Mouse (Mus musculus) forebrain, embryonic 11.5 days (tissue): ENCODE measurements at regions not wholly inside any gene's neighbourhood (a gene's known extent, or its start where the extent isn't known, plus 50 kb on each side); places are given as distances from the start of the nearest gene placed in this dataset.

Experiments
- ATAC-seq: fragments of 200-750 bp; cut with Nextera tagmentation; replicated peaks from 2 replicates; pipeline ENCODE4 v1.8.0; 2017; ENCODE audit warnings: moderate TSS enrichment; ENCODE audit not compliant: low FRiP score
- DNase-seq: peaks from one replicate; pipeline ENCODE4 v3.0.0-alpha.2; 2017; ENCODE audit warnings: low spot score
- H3K27ac ChIP-seq: fragments of 300-500 bp; sonication (generic); 2 replicates; pipeline ENCODE4 v1.5.1; 2014; ENCODE audit warnings: low read depth, low read length
- H3K27me3 ChIP-seq: fragments of 300-500 bp; sonication (generic); 2 replicates; pipeline ENCODE4 v1.6.1; 2014; ENCODE audit warnings: mild to moderate bottlenecking, low read length, mixed read lengths; ENCODE audit not compliant: control insufficient read depth, insufficient read depth
- H3K36me3 ChIP-seq: fragments of 300-500 bp; sonication (generic); 2 replicates; pipeline ENCODE4 v1.6.1; 2014; ENCODE audit warnings: mild to moderate bottlenecking, low read length, moderate library complexity, mixed read lengths; ENCODE audit not compliant: control insufficient read depth, insufficient read depth
- H3K4me1 ChIP-seq: fragments of 300-500 bp; sonication (generic); replicated peaks from 2 replicates; pipeline ENCODE4 v1.6.1; 2014; ENCODE audit warnings: low read length, mixed read lengths; ENCODE audit not compliant: control insufficient read depth, insufficient read depth
- H3K4me2 ChIP-seq: fragments of 300-500 bp; sonication (generic); 2 replicates; pipeline ENCODE4 v1.6.1; 2014; ENCODE audit warnings: low read depth, mild to moderate bottlenecking, low read length, moderate library complexity, mixed read lengths; ENCODE audit not compliant: severe bottlenecking
- H3K4me3 ChIP-seq: fragments of 300-500 bp; sonication (generic); 2 replicates; pipeline ENCODE4 v1.5.1; 2014; ENCODE audit warnings: low read depth, low read length
- H3K9ac ChIP-seq: fragments of 300-500 bp; sonication (generic); 2 replicates; pipeline ENCODE4 v1.6.1; 2014; ENCODE audit warnings: low read length
- H3K9me3 ChIP-seq: fragments of 300-500 bp; sonication (generic); 2 replicates; pipeline ENCODE4 v1.6.1; 2016; ENCODE audit warnings: low read length, mixed read lengths; ENCODE audit not compliant: control insufficient read depth
- WGBS: fragments of 180-500 bp; shearing (Covaris S2); extraction: QIAGEN DNeasy Blood & Tissue Kit; methylation state at CpG from one replicate; pipeline ENCODE4 v1.1.7; 2014; 5-methylcytosine and 5-hydroxymethylcytosine counted together

GRCm38 (mm10) chr17:4913001-4913400 is 81.1 kb upstream of the Arid1b start:
- no peak for ATAC-seq
- Histone ChIP-seq H3K4me3 (no peak overlapping the region), H3K27ac (no peak overlapping the region), H3K27me3 (no peaks in the 10 kb centered on the region), H3K36me3 (no peaks in the 10 kb centered on the region), H3K4me1 (no peaks in the 10 kb centered on the region), H3K9me3 (no peaks in the 10 kb centered on the region), H3K9ac (no peak overlapping the region), H3K4me2 (no peak overlapping the region)
- DNase-seq = no peak
- WGBS = 86% methylated on average over 4 of the region's 4 CpGs

DNA sequence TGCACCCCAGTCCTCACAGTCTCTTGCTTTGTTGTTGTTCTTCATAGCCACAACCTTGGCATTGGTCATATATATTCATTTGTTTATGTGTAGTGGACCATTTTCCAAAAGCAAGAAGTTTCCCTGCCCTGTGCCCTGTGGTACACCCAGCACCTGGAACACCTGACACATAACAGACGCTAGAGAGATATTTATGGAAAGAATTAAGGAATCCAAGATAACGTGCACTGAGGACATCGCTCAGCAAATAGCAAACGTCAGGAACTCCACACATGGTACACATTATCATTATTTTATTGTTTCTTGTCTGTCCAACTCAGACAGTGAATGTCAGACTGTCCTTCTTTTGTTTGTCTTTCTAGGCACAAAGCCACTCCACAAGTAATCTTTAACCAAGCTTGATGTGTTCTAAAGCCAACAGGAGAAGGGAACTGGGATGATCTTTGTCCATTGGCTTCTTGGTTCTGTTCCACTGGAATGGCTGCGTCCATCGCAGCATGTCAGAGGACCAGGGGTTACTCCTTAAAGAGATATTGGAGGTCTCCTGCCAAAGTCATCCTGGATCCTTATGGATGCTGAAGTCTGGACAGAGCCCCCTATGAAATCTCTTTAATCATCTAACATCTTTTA is 74.2 kb upstream of the Arid1b start:
- H3K4me1 ChIP-seq = no peaks in the 10 kb centered on the region
- 89% methylated on average over 6 of the region's 6 CpGs for WGBS
- H3K36me3 ChIP-seq = no peaks in the 10 kb centered on the region
- no peak overlapping the region for H3K4me2 ChIP-seq
- no peaks in the 10 kb centered on the region for H3K9me3 ChIP-seq
- DNase-seq (no peak), ATAC-seq (no peak)
- no peaks in the 10 kb centered on the region for H3K27me3 ChIP-seq
- no peak overlapping the region for H3K9ac ChIP-seq
- no peak overlapping the region for H3K27ac ChIP-seq
- no peak overlapping the region for H3K4me3 ChIP-seq

DNA sequence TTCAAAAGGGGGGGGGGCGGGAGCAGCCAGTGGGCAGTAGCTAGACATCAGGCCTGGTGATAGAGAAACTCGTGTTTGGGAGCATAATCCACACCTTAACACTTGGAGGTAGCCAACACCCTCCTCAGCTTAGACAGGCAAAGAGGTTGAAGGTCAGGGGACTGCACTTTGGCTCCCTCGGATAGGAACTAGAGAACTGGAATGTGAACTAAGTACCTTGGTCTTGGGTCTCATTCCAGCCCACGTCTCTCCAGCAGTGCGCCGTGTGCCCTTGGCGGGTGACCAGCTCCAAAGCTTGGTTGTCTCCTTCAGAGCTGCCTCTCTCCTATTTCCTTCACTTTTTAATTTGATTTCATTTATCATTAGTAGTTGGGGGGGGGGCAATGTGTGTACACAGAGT is 73.0 kb upstream of the Arid1b start:
- H3K27ac ChIP-seq = no peak overlapping the region
- DNase-seq (no peak), ATAC-seq (no peak)
- 92% methylated on average over 7 of the region's 7 CpGs for WGBS
- H3K4me1 ChIP-seq = no peaks in the 10 kb centered on the region
- no peak overlapping the region for H3K4me2 ChIP-seq
- H3K27me3 ChIP-seq = no peaks in the 10 kb centered on the region
- H3K4me3 ChIP-seq = no peak overlapping the region
- no peaks in the 10 kb centered on the region for H3K36me3 ChIP-seq
- H3K9ac ChIP-seq = no peak overlapping the region
- H3K9me3 ChIP-seq = no peaks in the 10 kb centered on the region

DNA sequence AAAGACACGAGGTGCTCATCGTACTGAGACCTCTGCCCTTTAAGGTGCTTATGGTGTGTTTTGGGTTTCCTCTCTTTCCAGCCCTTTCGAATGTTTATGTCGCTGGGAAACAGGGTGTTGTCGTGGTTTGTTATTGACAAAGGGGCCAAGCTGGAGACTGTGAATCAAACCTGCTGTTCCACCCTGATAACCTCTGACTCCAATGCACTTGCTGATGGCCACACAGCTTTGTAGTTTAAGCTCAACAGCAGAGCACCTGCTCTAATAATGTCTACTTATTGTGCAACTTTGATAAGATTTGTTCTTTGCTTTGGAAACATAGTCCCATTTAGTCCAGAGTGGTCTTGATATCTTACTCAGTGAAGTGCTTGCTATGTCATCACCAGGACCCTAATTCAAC is 65.5 kb upstream of the Arid1b start:
- Histone ChIP-seq H3K9ac (no peak overlapping the region), H3K4me1 (no peaks in the 10 kb centered on the region), H3K9me3 (no peaks in the 10 kb centered on the region), H3K36me3 (no peaks in the 10 kb centered on the region), H3K27ac (no peak overlapping the region), H3K4me3 (no peak overlapping the region), H3K27me3 (no peaks in the 10 kb centered on the region), H3K4me2 (no peak overlapping the region)
- 87% methylated on average over 5 of the region's 5 CpGs for WGBS
- DNase-seq (no peak), ATAC-seq (no peak)

- Histone ChIP-seq H3K4me1 (no peaks in the 10 kb centered on the region), H3K4me3 (no peak overlapping the region), H3K4me2 (no peak overlapping the region), H3K27me3 (no peaks in the 10 kb centered on the region), H3K9me3 (no peaks in the 10 kb centered on the region), H3K27ac (no peak overlapping the region), H3K9ac (no peak overlapping the region), H3K36me3 (no peaks in the 10 kb centered on the region)
- DNase-seq (no peak), ATAC-seq (no peak)
- 94% methylated on average over 5 of the region's 5 CpGs for WGBS
These were observed 58.9 kb upstream of the Arid1b start for GRCm38 (mm10) chr17:4935268-4935667.

GRCm38 (mm10) chr17:4940589-4940988 is 53.5 kb upstream of the Arid1b start:
- no peak overlapping the region for H3K4me3 ChIP-seq
- no peaks in the 10 kb centered on the region for H3K9me3 ChIP-seq
- H3K4me2 ChIP-seq = no peak overlapping the region
- 65% methylated on average over 9 of the region's 9 CpGs for WGBS
- no peak for DNase-seq
- peaks cover 4% of the 10 kb centered on the region; the same call in 1 of the 2 replicates for H3K4me1 ChIP-seq
- H3K27me3 ChIP-seq = no peaks in the 10 kb centered on the region
- H3K27ac ChIP-seq = no peak overlapping the region
- no peak overlapping the region for H3K9ac ChIP-seq
- H3K36me3 ChIP-seq = no peaks in the 10 kb centered on the region
- ATAC-seq = no peak

DNA sequence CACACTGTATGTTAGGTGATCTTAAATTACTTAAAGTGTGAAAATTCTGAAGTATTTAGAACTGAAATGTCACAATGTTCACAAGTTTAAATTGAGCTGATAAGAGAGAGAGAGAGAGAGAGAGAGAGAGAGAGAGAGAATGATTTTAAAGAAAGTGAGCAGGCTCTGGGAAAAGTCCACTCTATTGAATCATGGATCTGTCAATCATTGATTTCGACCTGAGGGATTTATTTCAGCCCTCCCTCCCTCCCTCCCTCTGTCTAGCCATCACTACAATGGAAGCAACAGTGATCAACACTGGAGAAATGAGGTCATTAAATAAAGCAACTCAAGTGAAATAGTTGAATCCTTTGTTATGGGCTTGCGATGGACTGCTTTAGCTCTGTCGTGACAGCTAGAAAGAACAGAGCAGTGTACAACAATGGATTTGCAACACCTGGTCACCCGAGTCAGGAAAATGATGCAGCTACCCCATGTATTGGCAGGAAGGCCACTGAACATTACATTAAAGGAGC is 52.8 kb upstream of the Arid1b start:
- H3K27me3 ChIP-seq = no peaks in the 10 kb centered on the region
- H3K4me3 ChIP-seq = no peak overlapping the region
- no peaks in the 10 kb centered on the region for H3K36me3 ChIP-seq
- peaks cover 6% of the 10 kb centered on the region; the same call in 1 of the 2 replicates for H3K4me1 ChIP-seq
- no peak overlapping the region for H3K4me2 ChIP-seq
- WGBS = 33% methylated on average over 4 of the region's 4 CpGs
- H3K9ac ChIP-seq = no peak overlapping the region
- no peaks in the 10 kb centered on the region for H3K9me3 ChIP-seq
- DNase-seq (no peak), ATAC-seq (no peak)
- no peak overlapping the region for H3K27ac ChIP-seq

DNA sequence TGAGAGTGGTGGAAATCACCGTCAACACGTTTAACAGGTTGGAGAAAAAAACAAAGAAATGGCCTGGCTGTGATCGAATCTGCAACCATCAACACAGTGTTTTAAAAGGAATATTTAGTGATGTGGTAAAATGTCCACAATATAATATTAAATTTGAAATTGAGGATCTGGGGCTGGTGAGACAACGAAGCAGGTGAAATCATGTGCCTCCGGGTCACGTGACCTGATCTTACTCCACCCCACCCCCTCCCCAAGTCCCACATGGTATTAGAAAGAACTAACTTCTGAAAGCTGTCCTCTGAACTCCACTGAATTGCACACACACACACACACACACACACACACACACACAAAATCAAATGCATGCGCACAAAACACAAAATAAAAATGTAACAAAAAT is 51.3 kb upstream of the Arid1b start:
- H3K4me1 ChIP-seq = peaks cover 12% of the 10 kb centered on the region; the same call in 1 of the 2 replicates
- no peak overlapping the region for H3K27ac ChIP-seq
- no peak overlapping the region for H3K9ac ChIP-seq
- no peak overlapping the region for H3K4me3 ChIP-seq
- no peaks in the 10 kb centered on the region for H3K9me3 ChIP-seq
- DNase-seq (no peak), ATAC-seq (no peak)
- H3K27me3 ChIP-seq = no peaks in the 10 kb centered on the region; the same call in 1 of the 2 replicates
- no peaks in the 10 kb centered on the region for H3K36me3 ChIP-seq
- no peak overlapping the region for H3K4me2 ChIP-seq
- 90% methylated on average over 7 of the region's 7 CpGs for WGBS
